Mouse (Mus musculus) central nervous system, embryonic 14 days (tissue): ENCODE measurements around the gene Ifi44. TPM values are rescaled to one million over a fixed set of nuclear protein-coding genes. Genes with fewer than 3 reads are reported as not detected.

Experiments
- polyA plus RNA-seq: library from polyadenylated mRNA; depleted of rRNA; stranded (reverse); fragments of >200 nt; gene quantifications from 2 replicates; pipeline ENCODE4 v1.2.3, GENCODE M21; 2012; rRNA removed

The Ifi44 gene
- polyA plus RNA-seq = 0.95 and 1.6 TPM in 2 replicates

GRCm38 (mm10) chr3:151749737-151750136 lies at the start of gene Ifi44:
Ifi44 (minus strand) TSS chr3:151749960.

Other genes starting within 250 kb of the Ifi44 start
- gene Ifi44l, start 12.9 kb upstream of the Ifi44 start, polyA plus RNA-seq = not detected in 2 replicates
- 0.22 and 0.70 TPM in 2 replicates for gene Ptgfr, start 87.7 kb upstream of the Ifi44 start, polyA plus RNA-seq